Mouse (Mus musculus) v-Abl transformed pro-B cells (cell line): ENCODE results near the gene Ahnak.

Experiments
- in situ Hi-C, 2 experiments: fragments of 400-800 bp; cut with MboI; formaldehyde crosslinking; loops; one replicate each; pipeline ENCODE4 v1.15.1; 2025; ENCODE audit not compliant: unreplicated experiment in 2 of 2

Gene Ahnak

GRCm38 (mm10) chr19:8966590-8967372 is 22.3 kb upstream of the Ahnak start, which contains the start of gene Eef1g:
Gene Eef1g, plus strand, starts transcription at chr19:8967041.
- in situ Hi-C loops: loop anchor here in 1 of 2 experiments (25.0 kb wide), 1 partner anchor 104 kb away; the partner anchor contains the start of genes Lrrn4cl and Ubxn1

- in situ Hi-C loops: loop anchor here in 1 of 2 experiments (25.0 kb wide), 1 partner anchor 105 kb away; the partner anchor contains the start of genes Lrrn4cl and Ubxn1
Measured at GRCm38 (mm10) chr19:8967373-8967743, 21.7 kb upstream of the Ahnak start.

- in situ Hi-C loops: loop anchor here in 1 of 2 experiments (25.0 kb wide), 1 partner anchor 106 kb away; the partner anchor contains the start of genes Lrrn4cl and Ubxn1
Measured at GRCm38 (mm10) chr19:8967893-8968292, 21.2 kb upstream of the Ahnak start.

- in situ Hi-C loops: loop anchor here (5.0 to 25.0 kb wide), 2 partner anchors 110 to 115 kb away; partner anchors contain the start of genes Lrrn4cl (in 1 of the 2) and Ubxn1 (in 1 of the 2)
Measured at GRCm38 (mm10) chr19:8972491-8972890, 16.6 kb upstream of the Ahnak start.

GRCm38 (mm10) chr19:8974638-8975037 is 14.4 kb upstream of the Ahnak start:
- in situ Hi-C loops: loop anchor here (5.0 to 25.0 kb wide), 3 partner anchors 112 to 412 kb away; partner anchors contain the start of genes Lrrn4cl (in 1 of the 2) and Ubxn1 (in 1 of the 2)

- in situ Hi-C loops: loop anchor here in 1 of 2 experiments (25.0 kb wide), 1 partner anchor 413 kb away; no protein-coding TSS in a partner anchor
Measured at GRCm38 (mm10) chr19:8975491-8975890, 13.6 kb upstream of the Ahnak start.

- in situ Hi-C loops: loop anchor here in 1 of 2 experiments (25.0 kb wide), 1 partner anchor 414 kb away; no protein-coding TSS in a partner anchor
Measured at GRCm38 (mm10) chr19:8976535-8976934, 12.5 kb upstream of the Ahnak start.

GRCm38 (mm10) chr19:8980771-8981170 is 8.3 kb upstream of the Ahnak start:
- in situ Hi-C loops: loop anchor here in 1 of 2 experiments (25.0 kb wide), 1 partner anchor 418 kb away; no protein-coding TSS in a partner anchor

- in situ Hi-C loops: loop anchor here in 1 of 2 experiments (25.0 kb wide), 1 partner anchor 419 kb away; no protein-coding TSS in a partner anchor
Measured at GRCm38 (mm10) chr19:8981450-8982168, 7.5 kb upstream of the Ahnak start.

- in situ Hi-C loops: loop anchor here in 1 of 2 experiments (25.0 kb wide), 1 partner anchor 420 kb away; no protein-coding TSS in a partner anchor
Measured at GRCm38 (mm10) chr19:8982303-8983149, 6.6 kb upstream of the Ahnak start.

GRCm38 (mm10) chr19:8983150-8983650 is 5.9 kb upstream of the Ahnak start:
- in situ Hi-C loops: loop anchor here in 1 of 2 experiments (25.0 kb wide), 1 partner anchor 421 kb away; no protein-coding TSS in a partner anchor

- in situ Hi-C loops: loop anchor here in 1 of 2 experiments (25.0 kb wide), 1 partner anchor 422 kb away; no protein-coding TSS in a partner anchor
Measured at GRCm38 (mm10) chr19:8984255-8984868, 4.7 kb upstream of the Ahnak start.

GRCm38 (mm10) chr19:8985891-8986290 is 3.2 kb upstream of the Ahnak start:
- in situ Hi-C loops: loop anchor here in 1 of 2 experiments (25.0 kb wide), 1 partner anchor 424 kb away; no protein-coding TSS in a partner anchor

GRCm38 (mm10) chr19:8987816-8988215 is 1.3 kb upstream of the Ahnak start:
- in situ Hi-C loops: loop anchor here in 1 of 2 experiments (25.0 kb wide), 1 partner anchor 426 kb away; no protein-coding TSS in a partner anchor

- in situ Hi-C loops: loop anchor here in 1 of 2 experiments (25.0 kb wide), 1 partner anchor 426 kb away; no protein-coding TSS in a partner anchor
Measured at GRCm38 (mm10) chr19:8988346-8989065, 578 bp upstream of the Ahnak start.

GRCm38 (mm10) chr19:8989567-8990431 is 715 bp downstream of the Ahnak start:
- in situ Hi-C loops: loop anchor here (5.0 to 25.0 kb wide), 2 partner anchors 88 to 427 kb away; no protein-coding TSS in a partner anchor
